Mouse (Mus musculus) layer of hippocampus, adult 11-12 months (tissue): ENCODE measurements at regions not wholly inside any gene's neighbourhood (a gene's known extent, or its start where the extent isn't known, plus 50 kb on each side); places are given as distances from the start of the nearest gene placed in this dataset.

Source experiments
- DNase-seq: peaks from one replicate; pipeline ENCODE4 v3.0.0; 2022; ENCODE audit warnings: low spot score

DNA sequence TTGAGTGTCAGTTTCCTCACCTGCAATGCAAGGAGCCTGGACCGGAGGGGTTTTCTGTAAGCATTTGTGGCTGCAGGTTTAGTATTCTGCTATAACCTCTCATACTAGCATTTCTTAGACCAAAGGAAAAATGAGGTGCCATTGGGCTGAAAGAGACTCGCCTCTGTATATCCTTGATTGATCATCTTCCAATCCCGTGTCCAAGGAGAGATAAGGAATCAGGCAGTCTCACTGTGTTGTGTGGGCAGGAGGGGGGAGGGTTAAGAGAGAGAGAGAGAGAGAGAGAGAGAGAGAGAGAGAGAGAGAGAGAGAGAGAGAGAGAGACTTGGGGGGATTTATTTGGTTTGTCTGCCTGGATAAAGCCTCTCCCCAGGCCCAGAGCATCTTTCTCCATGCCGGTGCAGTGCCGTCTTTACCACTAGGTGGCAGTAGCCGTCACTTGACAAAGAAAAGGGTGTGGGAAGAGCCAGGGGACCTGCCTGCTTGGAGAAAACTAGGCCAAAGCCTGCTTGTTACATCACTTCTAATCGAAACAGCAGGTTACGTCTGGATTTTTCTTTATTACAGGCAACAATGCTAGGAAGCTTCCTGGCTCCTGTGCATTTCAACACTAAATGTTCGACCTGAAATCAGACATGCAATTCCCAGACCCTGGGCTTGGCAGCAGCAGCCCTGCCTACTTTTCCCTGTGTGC, 56.1 kb upstream of the Ces5a start:
- peak; percentile 92 for DNase-seq

DNA sequence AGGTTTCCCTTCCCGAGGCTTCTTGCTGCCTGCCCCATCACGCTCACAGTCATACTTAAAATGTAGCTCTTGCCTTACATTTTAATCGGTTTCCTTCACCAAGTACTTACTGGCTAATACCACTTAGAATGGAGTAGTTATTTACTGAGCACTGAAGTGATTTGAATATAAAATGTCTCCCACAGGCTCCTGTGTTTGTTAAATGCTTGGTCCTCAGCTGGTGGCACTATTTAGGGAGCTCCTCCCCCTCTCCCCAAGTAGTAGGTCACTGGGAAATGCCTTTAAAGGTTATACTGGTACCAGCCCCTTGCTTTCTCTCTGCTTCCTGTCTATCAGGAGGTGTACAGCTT, 56.6 kb upstream of the Ces5a start:
- no peak for DNase-seq

DNA sequence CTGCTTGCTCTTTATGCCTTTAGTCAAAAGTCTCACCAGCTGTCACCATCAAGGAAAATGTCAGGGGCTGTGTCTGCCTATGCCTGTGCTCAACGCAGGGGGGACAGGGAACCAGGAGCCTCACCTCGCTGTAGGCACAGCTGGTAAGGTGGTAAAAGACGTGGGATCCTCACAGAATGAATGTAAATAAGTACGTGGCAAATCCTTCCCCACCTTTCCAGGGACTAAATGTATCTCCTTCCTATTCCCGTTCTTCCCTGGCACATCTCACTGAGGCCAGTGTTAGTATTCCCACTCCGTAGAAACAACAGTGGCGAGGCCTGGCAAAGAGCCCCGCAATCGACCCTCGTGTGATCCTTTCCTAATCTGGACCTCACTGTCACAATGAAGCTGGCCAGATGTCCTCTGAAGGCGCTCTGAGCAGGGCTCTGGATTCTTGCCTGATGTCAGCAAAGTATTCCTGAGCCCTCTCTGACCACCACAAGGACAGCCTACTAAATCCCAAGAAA, 63.0 kb upstream of the Ces5a start:
- DNase-seq = peak; percentile 12

DNA sequence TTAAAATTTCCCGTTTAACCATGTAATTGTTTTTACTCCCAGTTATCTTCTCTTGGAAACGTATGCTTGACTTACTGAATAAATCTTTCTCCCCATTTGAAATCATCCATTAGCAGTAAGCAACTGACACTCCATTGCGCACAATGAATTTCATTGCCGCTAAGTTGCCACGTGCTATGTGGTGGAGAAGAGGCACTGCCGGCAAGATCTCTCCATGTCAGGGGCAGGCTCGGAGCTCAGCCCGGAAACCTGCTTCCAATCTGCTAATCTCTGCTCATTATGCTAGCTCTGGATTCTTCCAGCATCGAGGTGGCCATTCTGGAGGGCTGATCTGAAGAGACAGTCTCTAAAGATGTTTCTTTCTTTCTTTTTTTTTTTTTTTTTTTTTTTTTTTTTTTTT, 63.7 kb upstream of the Ces5a start:
- DNase-seq = peak; percentile 20

- no peak for DNase-seq
Observed at GRCm38 (mm10) chr8:93599776-93600175, 64.1 kb upstream of the Ces5a start.

- DNase-seq = peak; percentile 17
Observed at GRCm38 (mm10) chr8:93626807-93627526, 91.3 kb upstream of the Ces5a start.

DNA sequence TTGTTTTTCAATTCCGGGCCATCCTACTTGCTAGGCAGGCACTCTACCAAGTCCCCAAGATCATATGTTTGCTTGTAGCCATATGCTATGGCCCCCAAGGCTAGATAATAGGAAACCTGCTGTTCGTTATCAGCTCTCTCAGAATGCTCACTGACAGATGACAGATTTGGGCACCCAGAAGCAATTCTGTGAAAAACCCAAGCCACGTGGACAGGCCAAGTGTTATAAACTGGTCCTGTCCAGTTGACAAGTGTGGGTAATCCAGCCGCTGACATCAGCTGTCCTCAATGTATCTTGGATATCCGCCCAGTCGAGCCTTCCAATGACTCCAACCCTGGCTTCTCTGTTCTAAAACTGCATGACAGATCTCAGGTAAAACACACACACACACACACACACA, 92.0 kb upstream of the Ces5a start:
- DNase-seq = no peak

DNA sequence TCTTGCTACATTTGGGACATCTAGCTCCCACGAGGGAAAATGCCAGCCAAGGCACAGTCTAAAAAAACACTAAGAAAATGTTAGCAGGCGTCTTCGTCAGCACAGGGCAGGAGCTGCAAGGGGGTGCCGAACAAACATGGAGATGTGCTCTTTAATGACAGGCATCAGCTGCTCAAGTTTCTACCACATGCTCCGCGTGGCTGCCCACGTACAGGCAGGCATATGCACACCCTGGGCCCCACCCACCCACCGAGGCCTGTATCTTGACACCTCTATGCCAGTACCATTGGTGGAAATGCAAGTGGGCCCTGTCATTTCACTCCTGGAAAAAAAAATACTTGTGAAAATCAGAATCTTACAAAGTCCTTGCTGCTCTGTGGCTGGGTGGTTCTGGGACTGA, 97.3 kb upstream of the Ces5a start:
- no peak for DNase-seq

DNA sequence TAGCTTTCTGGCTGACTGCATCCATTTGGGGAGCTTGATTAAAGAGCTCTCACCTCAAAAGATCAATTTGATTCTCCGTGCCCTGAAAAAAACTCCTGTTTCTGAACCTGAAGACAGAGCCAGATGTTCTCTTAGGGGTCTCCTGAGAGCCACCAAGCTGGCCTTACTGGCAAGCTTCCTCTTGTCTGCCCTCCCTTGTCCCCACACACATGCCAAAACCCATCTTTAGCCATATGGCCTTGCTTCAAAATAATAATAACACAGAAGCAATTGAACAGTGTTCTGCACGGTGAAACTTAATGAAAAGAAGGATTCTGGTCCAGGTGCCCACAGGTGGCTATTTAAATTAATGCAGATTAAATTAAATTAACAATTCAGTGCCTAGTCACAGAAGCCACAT, 107.1 kb upstream of the Ces5a start:
- no peak for DNase-seq

DNA sequence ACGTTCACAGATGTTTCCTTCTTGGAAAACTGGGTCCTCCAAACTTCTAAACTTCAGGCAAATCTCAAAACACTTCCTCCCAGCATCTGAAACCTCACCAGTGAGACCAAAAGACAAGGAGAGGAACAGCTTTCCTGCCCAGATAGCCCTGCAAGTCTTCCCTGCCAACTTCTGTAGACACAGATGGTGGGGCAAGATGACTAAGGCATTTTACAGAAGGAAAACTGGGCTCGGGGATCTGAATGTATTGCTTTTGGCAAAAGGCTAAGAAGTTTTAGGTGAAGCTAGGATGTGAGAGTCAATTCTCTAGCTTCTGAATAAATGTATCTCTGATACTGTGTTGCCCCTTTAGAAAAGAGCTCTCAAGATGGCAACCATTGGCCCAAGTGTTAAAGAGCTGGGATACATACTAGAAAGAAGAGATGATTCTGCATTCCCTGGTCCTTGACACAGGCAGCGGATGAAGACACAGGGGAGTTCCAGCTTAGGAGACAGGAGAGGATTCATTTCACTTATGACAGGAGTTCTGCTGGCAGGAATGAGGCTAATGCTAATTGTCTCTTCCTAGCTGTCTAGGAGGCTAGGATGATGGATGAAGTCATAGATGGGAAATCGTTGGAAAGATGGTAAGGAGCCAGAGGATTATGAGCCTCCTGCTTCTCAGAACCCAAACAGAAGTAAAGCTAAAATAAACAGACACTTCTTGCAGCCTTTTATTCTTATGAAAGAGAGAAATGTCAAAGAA, 108.0 kb upstream of the Ces5a start:
- DNase-seq = peak; percentile 23

DNA sequence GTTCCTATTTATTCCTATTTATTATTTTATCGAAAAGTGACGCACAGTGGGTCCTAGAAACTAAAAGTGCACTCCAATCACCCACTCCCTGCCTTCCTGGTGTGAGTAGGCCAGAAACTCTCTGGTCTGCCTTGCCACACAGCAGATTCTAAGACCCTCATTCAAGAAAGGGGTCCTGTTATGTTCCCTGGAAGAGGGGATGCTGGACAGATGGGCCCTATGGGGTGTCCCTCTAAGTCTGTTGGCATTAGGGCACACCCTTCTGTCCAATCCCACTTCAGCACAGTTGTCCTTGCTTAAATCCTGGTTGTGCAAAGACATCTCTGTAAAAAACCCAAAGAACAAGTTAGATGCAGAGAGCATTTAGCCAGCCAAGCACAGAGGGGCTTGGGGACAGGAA, 117.8 kb upstream of the Ces5a start:
- no peak for DNase-seq

GRCm38 (mm10) chr8:93653913-93654705, 118.5 kb upstream of the Ces5a start:
- no peak for DNase-seq

DNA sequence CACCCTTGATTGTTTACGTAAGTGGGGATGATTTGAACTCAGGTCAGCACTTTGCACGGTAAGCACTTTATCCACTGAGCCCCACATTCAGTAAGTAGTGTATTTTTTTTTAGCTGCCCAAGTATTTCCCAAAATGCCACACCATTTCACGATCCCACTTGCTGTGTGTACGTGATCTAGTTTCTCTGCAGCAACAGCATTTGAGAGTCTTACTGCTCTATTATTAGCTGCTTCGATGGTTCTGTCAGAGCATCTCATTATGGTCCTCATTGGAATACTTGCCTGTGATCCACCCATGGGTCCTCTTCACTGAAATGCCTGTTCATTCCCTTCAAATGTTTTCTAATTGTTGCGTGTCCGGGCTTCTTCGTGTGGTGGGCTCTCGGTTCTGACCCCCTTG, 120.1 kb upstream of the Ces5a start:
- no peak for DNase-seq

DNA sequence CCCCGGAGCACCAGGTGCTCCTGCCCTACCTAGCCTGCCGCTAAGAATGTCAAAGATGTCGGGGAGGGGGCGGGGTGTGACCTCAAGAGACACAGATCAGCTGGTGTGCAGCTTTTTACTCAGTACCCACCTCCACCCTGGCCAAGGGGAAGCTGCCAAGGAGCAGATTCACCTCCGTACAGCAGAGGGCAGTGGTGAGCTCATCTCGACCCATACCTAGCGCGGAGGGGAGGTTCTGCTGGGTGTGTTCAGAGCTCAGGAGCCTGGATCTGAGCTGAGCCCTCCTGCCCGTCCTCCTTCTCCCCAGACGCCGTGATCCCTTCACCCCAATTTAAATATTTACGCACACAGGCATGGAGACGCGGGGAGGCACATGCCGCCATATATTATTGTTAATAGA, 126.1 kb upstream of the Ces5a start:
- DNase-seq = peak; percentile 86

GRCm38 (mm10) chr8:93662219-93662618, 126.6 kb upstream of the Ces5a start:
- DNase-seq = no peak

GRCm38 (mm10) chr8:93663851-93664250, 128.2 kb upstream of the Ces5a start:
- DNase-seq = no peak

DNA sequence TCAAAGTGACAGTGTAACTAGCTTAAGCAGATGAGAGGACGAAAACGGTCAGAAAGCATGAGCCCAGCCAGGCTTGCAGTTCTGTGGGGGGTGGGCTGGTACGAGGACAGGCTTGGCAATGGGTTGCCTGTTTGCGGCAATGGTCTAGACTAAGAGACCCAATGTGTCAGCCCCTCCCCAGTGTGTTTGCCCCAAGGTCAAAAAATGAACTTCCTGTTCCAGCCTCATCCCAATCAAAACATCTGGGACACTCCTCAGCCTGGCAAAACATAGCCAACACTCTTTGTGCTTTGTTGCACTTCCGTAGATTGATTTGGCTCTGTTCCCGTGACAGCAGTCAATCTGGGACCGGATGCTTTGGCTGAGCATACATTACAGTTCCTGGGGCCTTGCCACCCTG, 132.7 kb upstream of the Ces5a start:
- peak; percentile 9 for DNase-seq

GRCm38 (mm10) chr8:93674721-93675120, 135.0 kb upstream of the Gnao1 start:
- DNase-seq = peak; percentile 32

DNA sequence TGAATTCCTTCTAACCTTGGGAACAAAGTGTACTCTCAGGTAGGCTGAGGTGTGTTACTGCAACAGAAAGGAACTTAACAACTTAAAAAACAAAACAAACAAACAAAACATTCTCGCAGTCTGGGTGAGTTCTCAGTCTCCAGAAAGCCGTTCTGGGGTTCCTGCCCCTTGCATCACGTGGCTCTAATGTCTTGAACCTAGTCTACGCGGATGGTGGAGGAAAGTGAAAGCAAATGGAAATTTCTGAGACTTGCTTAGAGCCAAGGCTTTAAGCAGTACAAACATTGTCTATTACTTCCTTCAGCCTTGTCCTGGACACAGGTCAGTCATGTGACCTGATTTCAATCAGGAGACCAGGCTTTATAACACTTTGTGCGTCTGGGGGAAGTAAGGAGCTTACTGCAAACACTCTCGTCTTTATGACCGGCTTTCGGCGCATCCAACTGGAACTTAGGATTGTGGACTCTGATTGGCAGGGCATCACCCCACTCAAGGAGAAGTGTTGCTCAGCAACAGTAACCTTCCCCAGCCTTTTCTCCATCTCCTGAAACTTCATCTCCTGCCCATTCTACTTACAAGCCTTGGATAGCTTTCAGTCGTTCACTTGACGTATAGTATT, 125.9 kb upstream of the Gnao1 start:
- no peak for DNase-seq

DNA sequence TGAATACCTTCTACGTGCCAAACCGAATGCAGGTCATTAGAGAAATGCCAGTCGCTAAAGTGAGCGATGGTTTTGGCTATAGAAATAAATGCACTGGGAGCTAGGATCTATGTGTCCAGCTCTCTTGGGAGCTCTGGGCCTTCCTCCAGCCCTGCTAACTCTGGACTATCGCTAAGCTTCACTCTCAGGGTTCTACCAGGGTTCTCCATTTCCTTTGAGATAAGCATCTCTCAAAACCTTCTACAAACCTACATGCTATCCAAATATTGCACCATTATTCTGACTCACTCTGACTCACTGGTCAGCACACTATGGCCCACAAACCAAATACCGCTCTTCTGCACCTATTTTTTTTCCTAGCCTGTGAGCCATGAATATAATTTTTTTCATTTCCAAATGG, 125.4 kb upstream of the Gnao1 start:
- DNase-seq = no peak

DNA sequence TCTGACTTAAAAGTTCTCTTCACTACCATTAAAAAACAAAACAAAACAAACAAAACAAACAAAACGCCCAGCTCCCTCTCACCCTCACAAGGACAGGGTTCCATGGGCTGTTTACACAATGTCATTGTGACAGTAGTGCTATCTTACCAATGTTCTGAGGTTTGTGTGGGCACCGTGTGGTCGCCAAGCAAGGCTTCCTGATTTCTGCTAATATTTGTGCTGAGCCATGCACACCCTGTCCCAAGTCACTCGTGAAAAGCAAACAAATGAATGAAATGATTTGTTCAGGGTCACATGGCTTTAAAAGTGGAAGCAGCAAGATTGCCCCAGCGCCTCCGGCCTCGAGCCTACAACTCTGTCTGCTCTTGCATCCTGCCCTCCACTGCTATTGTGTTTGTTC, 120.9 kb upstream of the Gnao1 start:
- DNase-seq = no peak
